Mouse (Mus musculus): ENCODE results near the gene Pitpnm1. TPM values are rescaled to one million over a fixed set of nuclear protein-coding genes. Genes with fewer than 3 reads are reported as not detected.
"Not testable (repeated sequence)": the region's sequence is repeated elsewhere in the genome, so short reads cannot be mapped to it uniquely, and the experiment has no call there.

Gene Pitpnm1
- polyA plus RNA-seq, 1 experiment: 357 TPM

GRCm38 (mm10) chr19:4117006-4117405 is 17.2 kb downstream of the Pitpnm1 start:
- H3K36me3 ChIP-seq (ENCODE audit: control insufficient read depth, insufficient read depth, low read length): peaks cover 29% of the 10 kb centered on the region
- WGBS: 98% methylated on average over 7 of the region's 7 CpGs
- no peak overlapping the region for H3K4me3 ChIP-seq (ENCODE audit: control insufficient read depth, insufficient read depth, low read length)
- H3K27ac ChIP-seq (ENCODE audit: control insufficient read depth, insufficient read depth, low read length): no peak overlapping the region
- no peaks in the 10 kb centered on the region for H3K27me3 ChIP-seq (ENCODE audit: control insufficient read depth, insufficient read depth, low read length)
- no peak for DNase-seq
- H3K4me1 ChIP-seq (replicated peaks; ENCODE audit: control insufficient read depth, insufficient read depth, low read length): peaks cover 58% of the 10 kb centered on the region
- TF ChIP-seq CTCF (IDR thresholded peaks at IDR 0.05; ENCODE audit: borderline replicate concordance, control insufficient read depth, extremely low read depth, insufficient read depth, low read length, poor library complexity) (no peak), POLR2A (IDR thresholded peaks at IDR 0.05; ENCODE audit: control insufficient read depth, extremely low read depth, insufficient read depth, low read length, poor library complexity) (no peak)

GRCm38 (mm10) chr19:4118350-4118749 is 18.6 kb downstream of the Pitpnm1 start:
- no peaks in the 10 kb centered on the region for H3K27me3 ChIP-seq (ENCODE audit: control insufficient read depth, insufficient read depth, low read length)
- WGBS: 66% methylated on average over 2 of the region's 2 CpGs

GRCm38 (mm10) chr19:4119716-4120487 is 20.1 kb downstream of the Pitpnm1 start:
- Histone ChIP-seq H3K4me3 (ENCODE audit: control insufficient read depth, insufficient read depth, low read length) (no peak overlapping the region; the same call in 1 of the 2 replicates), H3K36me3 (ENCODE audit: control insufficient read depth, insufficient read depth, low read length) (peaks cover 15% of the 10 kb centered on the region), H3K27ac (ENCODE audit: control insufficient read depth, insufficient read depth, low read length) (peak overlapping the region; percentile 86), H3K27me3 (ENCODE audit: control insufficient read depth, insufficient read depth, low read length) (no peaks in the 10 kb centered on the region), H3K4me1 (replicated peaks; ENCODE audit: control insufficient read depth, insufficient read depth, low read length) (peaks cover 33% of the 10 kb centered on the region)
- peak; percentile 47 for DNase-seq
- WGBS: 15% methylated on average over 6 of the region's 6 CpGs
- TF ChIP-seq POLR2A (IDR thresholded peaks at IDR 0.05; ENCODE audit: control insufficient read depth, extremely low read depth, insufficient read depth, low read length, poor library complexity): no peak
- no peak for TF ChIP-seq CTCF (IDR thresholded peaks at IDR 0.05; ENCODE audit: borderline replicate concordance, control insufficient read depth, extremely low read depth, insufficient read depth, low read length, poor library complexity)

More at GRCm38 (mm10) chr19:4118350-4118749, 18.6 kb downstream of the Pitpnm1 start:
- TF ChIP-seq CTCF (IDR thresholded peaks at IDR 0.05; ENCODE audit: borderline replicate concordance, control insufficient read depth, extremely low read depth, insufficient read depth, low read length, poor library complexity): no peak
- TF ChIP-seq POLR2A (IDR thresholded peaks at IDR 0.05; ENCODE audit: control insufficient read depth, extremely low read depth, insufficient read depth, low read length, poor library complexity): no peak
- DNase-seq: no peak
- Histone ChIP-seq H3K4me3 (ENCODE audit: control insufficient read depth, insufficient read depth, low read length) (no peak overlapping the region), H3K36me3 (ENCODE audit: control insufficient read depth, insufficient read depth, low read length) (peaks cover 19% of the 10 kb centered on the region), H3K27ac (ENCODE audit: control insufficient read depth, insufficient read depth, low read length) (peak overlapping the region; percentile 70), H3K4me1 (replicated peaks; ENCODE audit: control insufficient read depth, insufficient read depth, low read length) (peaks cover 48% of the 10 kb centered on the region)

GRCm38 (mm10) chr19:4120496-4120895 is 20.7 kb downstream of the Pitpnm1 start:
- 62% methylated on average over 2 of the region's 2 CpGs for WGBS
- no peak for DNase-seq
- no peak overlapping the region; the same call in 1 of the 2 replicates for H3K4me3 ChIP-seq (ENCODE audit: control insufficient read depth, insufficient read depth, low read length)
- peaks cover 36% of the 10 kb centered on the region for H3K4me1 ChIP-seq (replicated peaks; ENCODE audit: control insufficient read depth, insufficient read depth, low read length)
- H3K36me3 ChIP-seq (ENCODE audit: control insufficient read depth, insufficient read depth, low read length): peaks cover 9% of the 10 kb centered on the region; the same call in 1 of the 2 replicates
- H3K27me3 ChIP-seq (ENCODE audit: control insufficient read depth, insufficient read depth, low read length): no peaks in the 10 kb centered on the region
- H3K27ac ChIP-seq (ENCODE audit: control insufficient read depth, insufficient read depth, low read length): peak overlapping the region; percentile 86
- TF ChIP-seq POLR2A (IDR thresholded peaks at IDR 0.05; ENCODE audit: control insufficient read depth, extremely low read depth, insufficient read depth, low read length, poor library complexity) (no peak), CTCF (IDR thresholded peaks at IDR 0.05; ENCODE audit: borderline replicate concordance, control insufficient read depth, extremely low read depth, insufficient read depth, low read length, poor library complexity) (no peak)

- peak; percentile 100 for DNase-seq
- Histone ChIP-seq H3K4me1 (replicated peaks; ENCODE audit: control insufficient read depth, insufficient read depth, low read length) (peaks cover 37% of the 10 kb centered on the region), H3K27me3 (ENCODE audit: control insufficient read depth, insufficient read depth, low read length) (no peaks in the 10 kb centered on the region), H3K27ac (ENCODE audit: control insufficient read depth, insufficient read depth, low read length) (peak overlapping the region; percentile 70), H3K4me3 (ENCODE audit: control insufficient read depth, insufficient read depth, low read length) (peak overlapping the region; percentile 70), H3K36me3 (ENCODE audit: control insufficient read depth, insufficient read depth, low read length) (peaks cover 6% of the 10 kb centered on the region; the same call in 1 of the 2 replicates)
- 2% methylated on average over 38 of the region's 38 CpGs for WGBS
- TF ChIP-seq POLR2A (IDR thresholded peaks at IDR 0.05; ENCODE audit: control insufficient read depth, extremely low read depth, insufficient read depth, low read length, poor library complexity) (no peak; the same call in 1 of the 2 replicates), CTCF (IDR thresholded peaks at IDR 0.05; ENCODE audit: borderline replicate concordance, control insufficient read depth, extremely low read depth, insufficient read depth, low read length, poor library complexity) (peak; percentile 63; the same call in 1 of the 2 replicates)
These were observed 21.5 kb downstream of the Pitpnm1 start for GRCm38 (mm10) chr19:4121097-4121805.

GRCm38 (mm10) chr19:4121896-4122295 is 22.1 kb downstream of the Pitpnm1 start:
- H3K36me3 ChIP-seq (ENCODE audit: control insufficient read depth, insufficient read depth, low read length); H3K27me3 ChIP-seq (ENCODE audit: control insufficient read depth, insufficient read depth, low read length); H3K4me3 ChIP-seq (ENCODE audit: control insufficient read depth, insufficient read depth, low read length); H3K27ac ChIP-seq (ENCODE audit: control insufficient read depth, insufficient read depth, low read length); DNase-seq: not testable (repeated sequence)
- 34% methylated on average over 6 of the region's 6 CpGs for WGBS
- H3K4me1 ChIP-seq (replicated peaks; ENCODE audit: control insufficient read depth, insufficient read depth, low read length): peaks cover 39% of the 10 kb centered on the region
